Mouse (Mus musculus) limb, embryonic 11.5 days (tissue): ENCODE measurements around the gene Plekhh2. TPM values are rescaled to one million over a fixed set of nuclear protein-coding genes. Genes with fewer than 3 reads are reported as not detected.
A peak's percentile ranks its signal among the peaks of the same experiment; 100 is the strongest.

Source experiments
- ATAC-seq: fragments of 200-750 bp; cut with Nextera tagmentation; 2 replicates; pipeline ENCODE4 v1.8.0; 2017; ENCODE audit warnings: low read depth; ENCODE audit not compliant: insufficient number of reproducible peaks, low FRiP score, low TSS enrichment
- DNase-seq: peaks from one replicate; pipeline ENCODE4 v3.0.0-alpha.2; 2015; ENCODE audit warnings: low spot score
- H3K27ac ChIP-seq: fragments of 300-500 bp; sonication (generic); replicated peaks from 2 replicates; pipeline ENCODE4 v1.5.1; 2014; ENCODE audit warnings: low read depth, mild to moderate bottlenecking, low read length
- H3K27me3 ChIP-seq: fragments of 300-500 bp; sonication (generic); 2 replicates; pipeline ENCODE4 v1.6.1; 2014; ENCODE audit warnings: mild to moderate bottlenecking, low read length, mixed read lengths; ENCODE audit not compliant: control insufficient read depth, insufficient read depth
- H3K36me3 ChIP-seq: fragments of 300-500 bp; sonication (generic); 2 replicates; pipeline ENCODE4 v1.6.1; 2014; ENCODE audit warnings: mild to moderate bottlenecking, low read length, moderate library complexity, mixed read lengths; ENCODE audit not compliant: control insufficient read depth, insufficient read depth
- H3K4me1 ChIP-seq: fragments of 300-500 bp; sonication (generic); 2 replicates; pipeline ENCODE4 v1.6.1; 2014; ENCODE audit warnings: low read length, mixed read lengths; ENCODE audit not compliant: control insufficient read depth, insufficient read depth
- H3K4me2 ChIP-seq: fragments of 300-500 bp; sonication (generic); 2 replicates; pipeline ENCODE4 v1.6.1; 2014; ENCODE audit warnings: low read depth, mild to moderate bottlenecking, moderate library complexity; ENCODE audit not compliant: severe bottlenecking
- H3K4me3 ChIP-seq: fragments of 300-500 bp; sonication (generic); 2 replicates; pipeline ENCODE4 v1.5.1; 2014; ENCODE audit warnings: low read depth, low read length
- H3K9ac ChIP-seq: fragments of 300-500 bp; sonication (generic); 2 replicates; pipeline ENCODE4 v1.6.1; 2014; ENCODE audit warnings: mild to moderate bottlenecking, low read length
- H3K9me3 ChIP-seq: fragments of 300-500 bp; sonication (generic); 2 replicates; pipeline ENCODE4 v1.6.1; 2016; ENCODE audit warnings: low read length; ENCODE audit not compliant: control insufficient read depth
- WGBS: fragments of 180-500 bp; shearing (Covaris S2); extraction: QIAGEN DNeasy Blood & Tissue Kit; methylation state at CpG from one replicate; pipeline ENCODE4 v1.1.7; 2014; 5-methylcytosine and 5-hydroxymethylcytosine counted together
- polyA plus RNA-seq: library from polyadenylated mRNA; unstranded; fragments of >200 nt; fragmentation: Nextera tagmentation; extraction: Ambion mirVana; gene quantifications from 2 replicates; pipeline ENCODE4 v1.2.1, GENCODE M21; 2014

Plekhh2 gene
- polyA plus RNA-seq, 1 experiment from 2014 or later, result 5.7 TPM

DNA sequence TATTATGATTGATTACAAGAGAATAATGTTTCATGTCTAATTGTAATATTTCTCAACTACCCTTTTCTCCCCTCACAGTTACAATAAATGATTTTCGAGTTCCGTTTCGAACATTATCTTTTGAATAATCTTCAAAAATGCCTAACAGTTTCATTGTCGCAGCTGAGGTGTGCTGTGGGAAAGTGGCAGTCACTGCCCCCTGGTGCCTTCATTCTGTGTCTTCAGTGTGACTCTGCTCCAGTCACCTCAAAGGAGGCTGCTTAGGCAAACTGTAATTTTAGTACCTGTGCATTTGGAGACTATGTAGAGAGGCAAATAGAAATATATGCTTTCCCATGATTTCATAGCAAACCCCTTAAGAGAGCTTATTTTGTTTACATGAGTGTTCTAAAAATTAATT, 110.3 kb downstream of the Plekhh2 start:
- no peak for DNase-seq
- Histone ChIP-seq H3K9ac (no peak overlapping the region), H3K4me1 (0 out of 2 replicates have a peak, but pooled peaks cover 3% of the 10 kb centered on the region), H3K27me3 (no peaks in the 10 kb centered on the region), H3K4me3 (no peak overlapping the region), H3K36me3 (no peaks in the 10 kb centered on the region), H3K4me2 (no peak overlapping the region), H3K27ac (no peak overlapping the region; the same call in 1 of the 2 replicates), H3K9me3 (0 out of 2 replicates have a peak, but pooled peaks cover 5% of the 10 kb centered on the region)
- WGBS, result 85% methylated on average over 4 of the region's 4 CpGs
- ATAC-seq, result no peak

- peak; percentile 22; the same call in 1 of the 2 replicates for ATAC-seq
- H3K36me3 ChIP-seq, result no peaks in the 10 kb centered on the region
- peak; percentile 49 for DNase-seq
- H3K9me3 ChIP-seq, result 0 out of 2 replicates have a peak, but pooled peaks cover 5% of the 10 kb centered on the region
- no peak overlapping the region for H3K9ac ChIP-seq
- H3K4me2 ChIP-seq, result no peak overlapping the region
- 16% methylated on average over 2 of the region's 2 CpGs for WGBS
- no peak overlapping the region for H3K4me3 ChIP-seq
- no peaks in the 10 kb centered on the region for H3K27me3 ChIP-seq
- H3K27ac ChIP-seq, result peak overlapping the region; percentile 72
- H3K4me1 ChIP-seq, result 0 out of 2 replicates have a peak, but pooled peaks cover 4% of the 10 kb centered on the region
Observed at GRCm38 (mm10) chr17:84622873-84623272, 111.2 kb downstream of the Plekhh2 start.

- ATAC-seq, result peak; percentile 88
- no peaks in the 10 kb centered on the region for H3K27me3 ChIP-seq
- H3K4me1 ChIP-seq, result 0 out of 2 replicates have a peak, but pooled peaks cover 4% of the 10 kb centered on the region
- peak; percentile 96 for DNase-seq
- 0 out of 2 replicates have a peak, but pooled peaks cover 5% of the 10 kb centered on the region for H3K9me3 ChIP-seq
- H3K9ac ChIP-seq, result peak within 1 kb of the TSS; percentile 67
- peak within 1 kb of the TSS; percentile 30; the same call in 1 of the 2 replicates for H3K27ac ChIP-seq
- WGBS, result 0% methylated on average over 25 of the region's 25 CpGs
- no peaks in the 10 kb centered on the region for H3K36me3 ChIP-seq
- H3K4me2 ChIP-seq, result peak within 1 kb of the TSS; percentile 69
- peak within 1 kb of the TSS; percentile 60 for H3K4me3 ChIP-seq
Observed at GRCm38 (mm10) chr17:84626276-84626856, 114.7 kb downstream of the Plekhh2 start, which contains the start of gene Dync2li1. TSS of gene Dync2li1 (plus strand) at chr17:84626496.

- DNase-seq (peak; percentile 46), ATAC-seq (peak; percentile 37; the same call in 1 of the 2 replicates)
- H3K4me2 ChIP-seq, result peak overlapping the region; percentile 69
- peak overlapping the region; percentile 60 for H3K4me3 ChIP-seq
- WGBS, result 31% methylated on average over 9 of the region's 9 CpGs
- no peak overlapping the region; the same call in 1 of the 2 replicates for H3K27ac ChIP-seq
- no peaks in the 10 kb centered on the region for H3K27me3 ChIP-seq
- H3K4me1 ChIP-seq, result 0 out of 2 replicates have a peak, but pooled peaks cover 4% of the 10 kb centered on the region
- peak overlapping the region; percentile 14; the same call in 1 of the 2 replicates for H3K9ac ChIP-seq
- H3K36me3 ChIP-seq, result no peaks in the 10 kb centered on the region
- 0 out of 2 replicates have a peak, but pooled peaks cover 5% of the 10 kb centered on the region for H3K9me3 ChIP-seq
Observed at GRCm38 (mm10) chr17:84626857-84627305, 115.2 kb downstream of the Plekhh2 start.

DNA sequence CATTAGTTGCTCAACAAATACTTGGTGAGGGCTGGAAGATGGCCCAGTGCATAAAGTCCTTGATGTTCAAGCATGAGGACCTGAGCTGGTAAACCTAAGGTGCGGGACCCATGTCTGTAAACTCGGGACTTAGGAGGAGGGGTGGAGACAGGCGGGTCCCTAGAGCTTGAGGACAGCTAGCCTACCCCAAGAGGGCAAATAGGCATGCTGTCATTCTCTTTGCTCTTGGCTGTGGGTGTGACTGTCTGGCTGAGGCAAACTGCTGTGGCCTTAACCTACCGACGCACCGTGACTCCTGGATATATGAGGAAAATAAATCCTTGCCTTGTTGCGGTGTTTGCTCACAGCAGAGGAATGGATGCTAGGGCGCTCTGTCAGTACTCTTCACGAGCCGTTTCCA, 116.0 kb downstream of the Plekhh2 start:
- no peak for ATAC-seq
- no peaks in the 10 kb centered on the region for H3K27me3 ChIP-seq
- DNase-seq, result no peak
- no peak overlapping the region for H3K4me3 ChIP-seq
- 0 out of 2 replicates have a peak, but pooled peaks cover 4% of the 10 kb centered on the region for H3K4me1 ChIP-seq
- H3K36me3 ChIP-seq, result no peaks in the 10 kb centered on the region
- H3K9ac ChIP-seq, result no peak overlapping the region
- no peak overlapping the region for H3K27ac ChIP-seq
- no peak overlapping the region for H3K4me2 ChIP-seq
- 0 out of 2 replicates have a peak, but pooled peaks cover 5% of the 10 kb centered on the region for H3K9me3 ChIP-seq
- 91% methylated on average over 10 of the region's 10 CpGs for WGBS

DNA sequence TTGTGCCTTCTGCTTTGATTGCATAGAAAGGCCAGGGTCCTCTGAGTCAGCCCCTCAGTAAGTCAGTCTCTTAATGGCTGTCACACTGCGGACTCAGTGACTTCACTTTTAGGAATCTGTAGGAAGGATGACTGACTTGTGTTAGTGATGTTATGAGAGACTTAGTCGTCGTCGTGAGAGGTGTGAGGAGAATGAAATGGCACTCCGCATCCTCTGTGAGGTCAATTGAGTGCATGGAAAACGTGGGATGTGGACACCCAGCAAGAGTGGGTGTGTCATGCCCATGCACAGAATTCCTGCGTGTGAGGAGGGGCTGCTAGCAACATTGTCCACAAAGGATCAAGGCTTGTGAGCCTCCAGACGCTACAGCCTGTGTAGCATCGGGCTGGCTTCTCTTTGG, 116.9 kb downstream of the Plekhh2 start:
- DNase-seq (no peak), ATAC-seq (no peak)
- 0 out of 2 replicates have a peak, but pooled peaks cover 4% of the 10 kb centered on the region for H3K4me1 ChIP-seq
- no peak overlapping the region for H3K27ac ChIP-seq
- H3K9me3 ChIP-seq, result 0 out of 2 replicates have a peak, but pooled peaks cover 2% of the 10 kb centered on the region
- H3K4me3 ChIP-seq, result no peak overlapping the region
- H3K4me2 ChIP-seq, result no peak overlapping the region
- H3K36me3 ChIP-seq, result no peaks in the 10 kb centered on the region
- 84% methylated on average over 9 of the region's 9 CpGs for WGBS
- no peak overlapping the region for H3K9ac ChIP-seq
- H3K27me3 ChIP-seq, result no peaks in the 10 kb centered on the region

GRCm38 (mm10) chr17:84631836-84632235, 120.1 kb downstream of the Plekhh2 start:
- Histone ChIP-seq H3K4me1 (0 out of 2 replicates have a peak, but pooled peaks cover 2% of the 10 kb centered on the region), H3K27ac (no peak overlapping the region), H3K4me2 (no peak overlapping the region), H3K27me3 (no peaks in the 10 kb centered on the region), H3K36me3 (no peaks in the 10 kb centered on the region), H3K9ac (no peak overlapping the region), H3K9me3 (no peaks in the 10 kb centered on the region), H3K4me3 (no peak overlapping the region)
- ATAC-seq (no peak), DNase-seq (no peak)
- 86% methylated on average over 6 of the region's 6 CpGs for WGBS

DNA sequence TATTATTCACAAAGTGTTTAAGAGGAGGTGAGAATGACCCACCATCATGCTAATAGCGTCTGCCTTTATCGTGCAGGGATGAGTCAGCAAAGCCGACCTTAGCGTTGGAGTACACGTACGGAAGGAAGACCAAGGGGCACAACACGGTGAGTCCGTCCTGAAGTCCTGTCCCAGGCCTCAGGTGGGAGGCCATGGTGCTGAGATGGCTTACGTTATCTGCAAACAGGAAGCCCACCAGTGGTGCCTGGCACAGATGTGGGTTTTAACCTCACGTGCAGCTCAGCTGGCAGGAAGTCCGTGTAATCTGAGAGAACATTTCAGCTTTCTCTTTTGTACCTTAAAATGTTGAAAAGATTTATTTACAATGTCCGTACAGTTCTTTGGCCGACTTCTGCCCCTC, 121.7 kb downstream of the Plekhh2 start:
- no peak overlapping the region for H3K4me3 ChIP-seq
- no peaks in the 10 kb centered on the region for H3K27me3 ChIP-seq
- H3K9me3 ChIP-seq, result no peaks in the 10 kb centered on the region
- DNase-seq (no peak), ATAC-seq (no peak)
- no peak overlapping the region for H3K4me2 ChIP-seq
- no peak overlapping the region for H3K27ac ChIP-seq
- WGBS, result 81% methylated on average over 13 of the region's 13 CpGs
- no peaks in the 10 kb centered on the region for H3K36me3 ChIP-seq
- no peaks in the 10 kb centered on the region for H3K4me1 ChIP-seq
- no peak overlapping the region for H3K9ac ChIP-seq
